Mouse (Mus musculus): Measurements from ENCODE around the gene Zcchc10. TPM values are rescaled to one million over a fixed set of nuclear protein-coding genes. Genes with fewer than 3 reads are reported as not detected.

The Zcchc10 gene
- polyA plus RNA-seq, 1 experiment: 4.8 TPM

GRCm38 (mm10) chr11:53351224-53351942 is 26.9 kb downstream of the Zcchc10 start:
- H3K4me1 ChIP-seq (ENCODE audit: control insufficient read depth, insufficient read depth, low read length): peaks cover 6% of the 10 kb centered on the region; the same call in 1 of the 2 replicates
- TF ChIP-seq CTCF (IDR thresholded peaks at IDR 0.05; ENCODE audit: control insufficient read depth, insufficient read depth, insufficient replicate concordance, low read depth, low read length) (no peak), POLR2A (IDR thresholded peaks at IDR 0.05; ENCODE audit: control insufficient read depth, low read depth, low read length) (no peak)
- no peaks in the 10 kb centered on the region for H3K36me3 ChIP-seq (ENCODE audit: control insufficient read depth, insufficient read depth, low read length)
- no peaks in the 10 kb centered on the region for H3K27me3 ChIP-seq (ENCODE audit: control insufficient read depth, insufficient read depth, low read length)
- H3K4me3 ChIP-seq (ENCODE audit: control insufficient read depth, low read depth, low read length): peak overlapping the region; percentile 99
- H3K27ac ChIP-seq (ENCODE audit: control insufficient read depth, insufficient read depth, low read depth, low read length): peak overlapping the region; percentile 98

GRCm38 (mm10) chr11:53351943-53352590 is 27.6 kb downstream of the Zcchc10 start:
- H3K27ac ChIP-seq (ENCODE audit: control insufficient read depth, insufficient read depth, low read depth, low read length): peak overlapping the region; percentile 98
- H3K27me3 ChIP-seq (ENCODE audit: control insufficient read depth, insufficient read depth, low read length): no peaks in the 10 kb centered on the region
- peaks cover 6% of the 10 kb centered on the region; the same call in 1 of the 2 replicates for H3K4me1 ChIP-seq (ENCODE audit: control insufficient read depth, insufficient read depth, low read length)
- no peaks in the 10 kb centered on the region for H3K36me3 ChIP-seq (ENCODE audit: control insufficient read depth, insufficient read depth, low read length)
- peak overlapping the region; percentile 99 for H3K4me3 ChIP-seq (ENCODE audit: control insufficient read depth, low read depth, low read length)
- TF ChIP-seq CTCF (IDR thresholded peaks at IDR 0.05; ENCODE audit: control insufficient read depth, insufficient read depth, insufficient replicate concordance, low read depth, low read length) (no peak), POLR2A (IDR thresholded peaks at IDR 0.05; ENCODE audit: control insufficient read depth, low read depth, low read length) (no peak)

- TF ChIP-seq CTCF (IDR thresholded peaks at IDR 0.05; ENCODE audit: control insufficient read depth, insufficient read depth, insufficient replicate concordance, low read depth, low read length): no peak
- no peak for TF ChIP-seq POLR2A (IDR thresholded peaks at IDR 0.05; ENCODE audit: control insufficient read depth, low read depth, low read length)
Observed at GRCm38 (mm10) chr11:53358504-53359155, 34.2 kb downstream of the Zcchc10 start.

GRCm38 (mm10) chr11:53367032-53367431 is 42.6 kb downstream of the Zcchc10 start:
- H3K36me3 ChIP-seq (ENCODE audit: control insufficient read depth, insufficient read depth, low read length): no peaks in the 10 kb centered on the region; the same call in 1 of the 2 replicates
- TF ChIP-seq POLR2A (IDR thresholded peaks at IDR 0.05; ENCODE audit: control insufficient read depth, low read depth, low read length): no peak
- no peak for TF ChIP-seq CTCF (IDR thresholded peaks at IDR 0.05; ENCODE audit: control insufficient read depth, insufficient read depth, insufficient replicate concordance, low read depth, low read length)
- no peaks in the 10 kb centered on the region for H3K4me1 ChIP-seq (ENCODE audit: control insufficient read depth, insufficient read depth, low read length)
- H3K27ac ChIP-seq (ENCODE audit: control insufficient read depth, insufficient read depth, low read depth, low read length): no peak overlapping the region
- no peaks in the 10 kb centered on the region for H3K27me3 ChIP-seq (ENCODE audit: control insufficient read depth, insufficient read depth, low read length)
- H3K4me3 ChIP-seq (ENCODE audit: control insufficient read depth, low read depth, low read length): no peak overlapping the region

More at GRCm38 (mm10) chr11:53358504-53359155, 34.2 kb downstream of the Zcchc10 start:
- Histone ChIP-seq H3K4me1 (ENCODE audit: control insufficient read depth, insufficient read depth, low read length) (no peaks in the 10 kb centered on the region), H3K27me3 (ENCODE audit: control insufficient read depth, insufficient read depth, low read length) (no peaks in the 10 kb centered on the region), H3K4me3 (ENCODE audit: control insufficient read depth, low read depth, low read length) (no peak overlapping the region), H3K36me3 (ENCODE audit: control insufficient read depth, insufficient read depth, low read length) (no peaks in the 10 kb centered on the region), H3K27ac (ENCODE audit: control insufficient read depth, insufficient read depth, low read depth, low read length) (no peak overlapping the region)

GRCm38 (mm10) chr11:53378918-53379317 is 54.4 kb downstream of the Zcchc10 start:
- H3K36me3 ChIP-seq (ENCODE audit: control insufficient read depth, insufficient read depth, low read length): 0 out of 2 replicates have a peak, but pooled peaks cover 1% of the 10 kb centered on the region
- H3K4me1 ChIP-seq (ENCODE audit: control insufficient read depth, insufficient read depth, low read length): no peaks in the 10 kb centered on the region
- TF ChIP-seq POLR2A (IDR thresholded peaks at IDR 0.05; ENCODE audit: control insufficient read depth, low read depth, low read length) (no peak), CTCF (IDR thresholded peaks at IDR 0.05; ENCODE audit: control insufficient read depth, insufficient read depth, insufficient replicate concordance, low read depth, low read length) (no peak)

More at GRCm38 (mm10) chr11:53378918-53379317, 54.4 kb downstream of the Zcchc10 start:
- H3K4me3 ChIP-seq (ENCODE audit: control insufficient read depth, low read depth, low read length): no peak overlapping the region
- H3K27ac ChIP-seq (ENCODE audit: control insufficient read depth, insufficient read depth, low read depth, low read length): no peak overlapping the region
- H3K27me3 ChIP-seq (ENCODE audit: control insufficient read depth, insufficient read depth, low read length): no peaks in the 10 kb centered on the region

Other genes with a start within 250 kb of the Zcchc10 start
- 36.0 and 38.9 TPM in 2 replicates for gene Hspa4, start 24.2 kb upstream of the Zcchc10 start, polyA plus RNA-seq (2012; rRNA removed)
- 21.1 and 22.9 TPM in 2 replicates for gene Aff4, start 26.2 kb downstream of the Zcchc10 start, polyA plus RNA-seq (2012; rRNA removed)
- gene Leap2, start 98.5 kb downstream of the Zcchc10 start, polyA plus RNA-seq (2012; rRNA removed): not detected in 2 replicates
- gene Uqcrq, start 106.2 kb downstream of the Zcchc10 start, polyA plus RNA-seq (2012; rRNA removed): 955 and 969 TPM in 2 replicates
- gene Gdf9, start 106.3 kb downstream of the Zcchc10 start, polyA plus RNA-seq (2012; rRNA removed): 8.4 and 10.1 TPM in 2 replicates
- gene Gm10447, start 132.4 kb downstream of the Zcchc10 start, polyA plus RNA-seq (2012; rRNA removed): 0.05 and 0.11 TPM in 2 replicates
- gene Shroom1, start 132.5 kb downstream of the Zcchc10 start, polyA plus RNA-seq (2012; rRNA removed): 0.41 and 1.1 TPM in 2 replicates
- gene Gm9837, start 145.8 kb downstream of the Zcchc10 start, polyA plus RNA-seq (2012; rRNA removed): 11.1 and 13.4 TPM in 2 replicates
- not detected in 2 replicates for gene Gm9945, start 155.5 kb downstream of the Zcchc10 start, polyA plus RNA-seq (2012; rRNA removed)
- gene Sowaha, start 155.6 kb downstream of the Zcchc10 start, polyA plus RNA-seq (2012; rRNA removed): 0.10 and 0.13 TPM in 2 replicates
- gene Sept8, start 194.6 kb downstream of the Zcchc10 start, polyA plus RNA-seq (2012; rRNA removed): 3.0 and 3.2 TPM in 2 replicates
- gene Kif3a, start 242.7 kb downstream of the Zcchc10 start, polyA plus RNA-seq (2012; rRNA removed): 26.2 and 31.0 TPM in 2 replicates

All from testis, adult 2 months (tissue).